In the genomic region with DNA sequence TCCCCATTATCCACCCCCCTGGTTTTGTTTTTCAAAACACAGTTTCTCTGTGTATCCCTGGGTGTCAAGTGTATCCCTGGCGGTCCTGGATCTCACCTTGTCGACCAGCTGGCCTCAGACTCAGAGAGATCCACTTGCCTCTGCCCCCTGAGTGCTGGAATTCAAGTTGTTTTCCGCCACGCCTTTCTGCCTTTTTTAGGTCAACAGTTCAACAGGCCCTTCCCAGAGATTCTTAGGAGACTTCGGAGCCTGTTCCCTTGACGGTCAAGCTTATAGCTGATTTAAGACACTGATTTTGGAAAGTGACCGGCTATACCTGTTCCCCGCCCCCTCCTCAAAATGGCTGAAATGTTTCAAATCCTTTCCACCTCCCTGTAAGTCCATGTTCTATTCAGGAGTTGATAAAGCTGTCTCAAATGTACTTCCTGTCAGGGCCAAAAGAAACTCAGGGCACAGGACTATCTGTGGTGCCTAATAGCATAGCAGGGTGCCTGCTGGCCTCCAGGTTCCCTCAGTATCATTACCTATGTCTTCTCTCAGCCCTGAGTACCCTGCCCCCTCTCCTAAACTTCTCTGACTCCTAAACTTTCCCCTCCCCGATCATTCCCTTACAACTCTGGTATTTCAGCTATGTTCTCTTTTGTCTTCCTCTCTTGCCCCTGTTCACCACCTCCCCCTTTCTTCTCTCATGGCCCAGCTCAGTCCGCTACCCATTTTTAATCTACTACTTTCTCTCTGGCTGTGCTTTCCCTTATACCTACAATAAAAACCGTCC, we compare ENCODE assay signal across 14 mouse cellular contexts. TPM values are rescaled to one million over a fixed set of nuclear protein-coding genes. Genes with fewer than 3 reads are reported as not detected.
"Had no signal": no experiment of that assay in that cellular context is flagged by ENCODE, and none has a peak within 500 bp of the region (broad histone marks: within the 10 kb centered on the region; RNA-seq: fewer than 3 reads in every experiment).

No protein-coding gene starts in this region.

- H3K36me3 ChIP-seq: kidney, embryonic 15.5 days; limb, embryonic 13.5 days; midbrain, embryonic 15.5 days; neural tube, embryonic 12.5 days had no signal

- DNase-seq: left cerebral cortex, postnatal 4 days; lung, adult 18-20 months; lung, postnatal 36 days; thymus, adult 2 months; thymus, postnatal 25 days had no signal

- H3K9me3 ChIP-seq: kidney, embryonic 15.5 days; limb, embryonic 13.5 days; midbrain, embryonic 15.5 days; neural tube, embryonic 12.5 days had no signal

- H3K27me3 ChIP-seq: kidney, embryonic 15.5 days; limb, embryonic 13.5 days; midbrain, embryonic 15.5 days; neural tube, embryonic 12.5 days had no signal

- H3K4me1 ChIP-seq: limb, embryonic 13.5 days; neural tube, embryonic 12.5 days had no signal

- H3K4me3 ChIP-seq: kidney, embryonic 15.5 days; limb, embryonic 13.5 days; midbrain, embryonic 15.5 days; neural tube, embryonic 12.5 days had no signal

RNA-seq across cellular contexts. Expression of a gene that starts 3.9 kb away (rescaled TPM):
- total RNA-seq: left cerebral cortex, adult 18-20 months; liver, adult 2 months; monocyte, adult 5-6 weeks had no signal

RNA-seq across cellular contexts. Expression of a gene that starts 9.7 kb away (rescaled TPM):
- total RNA-seq: megakaryocyte progenitor cell, adult 5-6 weeks; monocyte, adult 5-6 weeks; neutrophil, adult 5-6 weeks had no signal
